Mouse (Mus musculus) thymus, adult 18-20 months (tissue): ENCODE measurements around the gene Tmem258.
"Not testable (repeated sequence)": the region's sequence is repeated elsewhere in the genome, so short reads cannot be mapped to it uniquely, and the experiment has no call there.

Experiments
- DNase-seq, 2 experiments: peaks; one replicate each; pipeline ENCODE4 v3.0.0; 2022; ENCODE audit warnings: mixed read lengths in 2 of 2

Gene Tmem258

DNA sequence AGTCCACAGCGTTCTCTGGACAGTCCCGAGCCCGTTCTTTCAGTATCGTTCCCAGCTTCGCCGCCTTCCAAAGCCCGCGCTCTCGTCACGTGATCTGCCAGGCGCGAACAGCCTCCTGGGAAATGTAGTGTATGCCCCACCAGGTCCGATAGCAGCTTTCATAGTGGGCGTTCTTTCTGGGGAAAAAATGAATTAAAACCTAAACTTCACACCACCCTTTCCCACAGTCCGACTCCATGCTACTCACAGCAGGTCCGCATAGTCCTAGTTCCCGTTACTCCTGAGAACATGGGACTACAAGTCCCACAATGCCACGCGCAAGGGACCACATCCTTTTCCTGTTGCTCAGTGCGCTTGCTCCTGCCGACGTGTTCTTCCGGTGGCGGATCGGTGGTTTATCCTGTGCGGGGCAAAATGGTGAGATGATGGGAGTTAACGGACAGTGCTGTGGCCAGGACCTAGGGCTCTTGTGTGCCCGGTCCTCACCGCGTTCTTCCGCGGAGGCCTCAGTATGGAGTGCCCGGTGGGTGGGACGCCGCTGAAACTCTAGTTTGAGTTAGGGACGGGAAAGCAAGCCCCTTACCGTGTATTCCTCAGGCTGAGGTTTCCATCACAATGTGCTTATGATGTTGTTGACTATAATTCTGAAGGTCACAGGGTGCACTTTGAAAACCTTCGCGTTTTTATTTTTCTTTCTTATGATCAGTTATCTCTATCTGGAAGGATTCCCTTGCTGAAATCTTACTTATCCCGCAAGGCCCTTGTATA is at the start of gene Tmem258, which contains the start of gene Fen1:
Tmem258 (plus strand) TSS at position 167 of the 768 bp plus-strand sequence.
Fen1 (minus strand) TSS at position 322 of the 768 bp plus-strand sequence.
- peak; percentile 72 to 82 for DNase-seq

- DNase-seq = no peak
Measured at GRCm38 (mm10) chr19:10157725-10158124, 46.1 kb upstream of the Tmem258 start.

GRCm38 (mm10) chr19:10163896-10164295 is 39.9 kb upstream of the Tmem258 start:
- no peak for DNase-seq

DNA sequence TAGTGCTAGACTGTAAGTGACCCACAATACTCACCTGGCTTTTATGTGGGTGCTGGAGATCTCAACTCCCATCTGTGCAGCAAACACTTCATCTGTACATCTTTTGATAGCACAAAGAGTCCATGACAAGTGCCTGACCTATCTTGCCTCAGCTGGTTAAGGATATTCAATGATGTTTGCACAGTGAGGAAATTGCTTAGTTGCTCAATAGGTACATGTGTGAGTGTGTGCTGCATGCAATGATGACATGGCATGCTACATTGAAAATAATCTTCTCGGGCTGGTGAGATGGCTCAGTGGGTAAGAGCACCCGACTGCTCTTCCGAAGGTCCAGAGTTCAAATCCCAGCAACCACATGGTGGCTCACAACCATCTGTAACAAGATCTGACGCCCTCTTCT is 37.9 kb upstream of the Tmem258 start:
- DNase-seq = not testable (repeated sequence)

GRCm38 (mm10) chr19:10167112-10167511 is 36.7 kb upstream of the Tmem258 start:
- DNase-seq = no peak

DNA sequence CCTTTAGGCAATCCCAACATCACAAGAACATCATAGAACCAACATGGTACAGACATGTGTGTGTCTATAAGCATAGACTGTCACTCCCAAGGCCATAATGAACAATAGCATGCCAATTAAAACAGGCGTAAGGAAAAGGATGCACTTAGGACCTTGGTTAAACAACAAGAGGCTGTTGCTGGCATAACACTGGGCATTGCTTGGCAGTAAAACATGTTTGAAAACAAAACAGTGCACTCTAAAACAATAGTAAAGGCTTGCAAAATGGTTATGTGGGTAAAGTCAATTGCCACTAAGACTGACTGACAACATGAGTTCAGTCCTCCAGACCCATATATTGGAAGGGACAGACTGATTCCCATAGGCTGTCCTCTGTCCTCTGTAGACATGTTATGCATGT is 35.9 kb upstream of the Tmem258 start:
- DNase-seq = no peak

DNA sequence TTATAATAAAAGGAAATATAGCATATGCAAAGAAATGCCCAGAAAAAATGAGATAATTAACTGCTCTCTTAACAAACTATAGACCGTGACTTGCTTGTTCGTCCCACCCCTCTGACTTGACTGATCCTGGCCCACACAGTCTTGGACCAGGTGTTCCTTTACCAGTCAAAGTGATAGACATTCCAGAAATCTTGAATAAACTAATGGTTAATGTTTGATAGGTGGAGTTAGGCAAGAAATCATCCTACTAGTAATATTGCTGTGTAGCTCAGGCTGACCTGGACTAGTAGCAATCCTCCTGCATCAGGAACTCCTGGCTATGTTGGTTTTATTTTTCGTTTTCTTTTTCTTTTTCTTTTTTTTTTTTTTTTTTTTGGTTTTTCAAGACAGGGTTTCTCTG is 35.4 kb upstream of the Tmem258 start:
- no peak for DNase-seq

DNA sequence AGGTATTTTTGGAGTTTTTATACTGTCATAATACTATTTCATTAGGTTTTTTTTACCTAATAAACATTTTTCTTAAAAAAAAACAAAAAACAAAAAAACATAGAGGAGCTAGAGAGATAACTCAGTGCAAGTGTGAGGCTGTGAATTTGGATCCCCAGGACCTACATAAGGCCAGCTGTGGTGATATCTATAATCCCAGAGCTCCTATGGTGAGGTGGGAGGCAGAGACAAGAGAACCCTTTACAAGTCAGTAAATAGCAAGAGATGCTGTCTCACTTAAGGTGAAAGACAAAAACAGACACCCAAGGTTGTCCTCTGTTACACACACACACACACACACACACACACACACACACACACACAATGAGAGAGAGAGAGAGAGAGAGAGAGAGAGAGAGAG is 34.6 kb upstream of the Tmem258 start:
- DNase-seq = no peak

DNA sequence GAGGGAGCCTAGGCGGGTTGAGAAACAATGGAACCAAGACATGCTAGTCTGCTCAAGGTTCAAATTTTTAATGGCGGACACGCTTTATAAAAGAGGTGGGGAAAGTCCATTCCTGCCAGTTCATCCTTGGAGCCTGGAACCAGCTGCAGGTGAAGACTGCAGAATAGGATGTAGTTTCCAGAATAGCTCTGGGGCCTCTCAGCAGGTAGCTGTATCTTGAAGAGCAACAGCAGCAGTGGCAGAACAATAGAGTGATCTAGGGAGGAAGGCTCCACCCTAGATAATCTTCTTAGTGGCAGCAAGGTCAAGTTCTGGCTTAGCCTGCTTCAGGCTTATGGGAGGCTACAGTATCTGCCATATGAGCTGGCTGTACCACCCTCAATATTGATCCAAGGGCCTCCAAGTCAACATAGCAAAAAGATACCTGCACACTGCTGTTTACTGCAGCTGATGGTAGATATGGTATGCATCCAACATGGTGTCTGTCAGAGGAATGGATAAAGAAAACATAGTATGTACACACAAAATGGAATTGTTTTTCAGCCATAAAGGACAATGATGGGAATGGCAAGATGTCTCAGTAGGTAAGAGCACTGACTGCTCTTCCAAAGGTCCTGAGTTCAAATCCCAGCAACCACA is 34.0 kb upstream of the Tmem258 start:
- DNase-seq = not testable (repeated sequence)

GRCm38 (mm10) chr19:10170466-10170865 is 33.3 kb upstream of the Tmem258 start:
- DNase-seq = no peak

GRCm38 (mm10) chr19:10171359-10171758 is 32.5 kb upstream of the Tmem258 start:
- no peak for DNase-seq

GRCm38 (mm10) chr19:10171846-10172245 is 32.0 kb upstream of the Tmem258 start:
- DNase-seq = no peak

DNA sequence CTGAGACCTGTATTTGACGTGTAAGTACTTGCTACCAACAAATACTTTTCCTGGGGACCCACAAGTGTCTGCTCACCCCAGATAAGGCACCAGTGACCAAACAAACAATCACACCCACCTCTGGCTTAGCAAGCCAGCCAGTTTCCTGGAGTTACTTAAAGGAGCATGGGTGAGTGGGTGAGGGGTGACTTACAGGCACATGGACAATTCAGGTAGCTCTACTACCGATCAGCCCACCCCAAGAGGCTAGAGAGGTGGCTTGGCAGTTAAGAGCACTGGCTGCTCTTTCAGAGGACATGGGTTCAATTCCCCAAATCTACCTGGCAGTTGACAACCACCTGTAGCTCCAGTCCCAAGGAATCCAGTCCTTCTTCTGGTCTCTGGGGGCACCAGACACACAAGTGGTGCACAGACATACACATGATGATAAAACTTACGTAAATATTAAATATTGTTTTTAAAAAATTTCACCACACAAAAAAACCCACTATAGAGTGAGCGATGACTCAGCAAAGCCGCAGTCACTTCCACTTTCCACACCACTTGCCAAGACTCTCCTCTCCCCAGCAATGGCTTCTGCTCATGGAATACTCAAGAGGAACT is 30.6 kb upstream of the Tmem258 start:
- no peak for DNase-seq

- DNase-seq = no peak
Measured at GRCm38 (mm10) chr19:10173844-10174539, 29.8 kb upstream of the Tmem258 start.

- no peak for DNase-seq
Measured at GRCm38 (mm10) chr19:10174956-10175355, 28.9 kb upstream of the Tmem258 start.

GRCm38 (mm10) chr19:10176477-10176876 is 27.3 kb upstream of the Tmem258 start:
- DNase-seq = no peak

DNA sequence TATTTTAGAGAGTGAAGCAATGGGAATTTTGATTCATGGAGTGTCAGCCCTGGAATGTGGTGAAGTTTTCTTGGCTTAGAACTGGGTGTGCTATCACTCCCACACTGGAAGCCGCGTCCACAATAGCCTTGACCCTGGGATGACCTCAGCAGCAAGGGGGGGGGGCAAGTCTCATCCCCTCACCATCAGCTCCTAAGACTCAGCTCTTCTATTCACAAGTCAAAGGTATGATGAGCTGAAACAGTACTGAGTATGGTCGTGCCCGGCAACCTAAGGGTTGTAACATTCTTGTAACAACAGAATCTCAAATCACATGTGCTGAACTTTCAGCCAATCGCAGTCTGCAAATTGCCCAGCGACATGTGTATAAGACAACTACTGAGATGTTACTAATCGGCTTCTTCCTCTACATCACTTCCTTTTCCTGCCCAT is 26.9 kb upstream of the Tmem258 start:
- no peak for DNase-seq

GRCm38 (mm10) chr19:10181225-10181624 is 22.6 kb upstream of the Tmem258 start:
- DNase-seq = no peak

DNA sequence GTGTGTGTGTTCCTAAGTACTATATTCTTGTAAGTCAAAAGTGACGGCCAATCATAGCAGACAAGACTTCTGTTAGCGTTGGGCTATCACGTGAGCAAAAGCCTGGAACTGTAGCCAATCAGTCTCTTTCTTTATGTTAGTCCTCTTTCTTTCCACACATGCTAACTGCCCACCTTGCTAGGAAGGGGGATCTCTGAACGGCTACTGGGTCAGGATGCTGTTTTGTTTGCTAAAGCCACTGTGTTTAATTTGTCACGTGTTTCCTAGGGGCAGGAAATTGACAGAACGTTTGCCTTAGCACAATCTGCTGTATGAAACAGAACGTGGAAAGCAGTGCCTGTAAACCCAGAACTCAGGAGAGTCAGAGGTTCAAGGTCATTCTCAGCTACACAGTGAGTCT is 21.7 kb upstream of the Tmem258 start:
- DNase-seq = no peak

DNA sequence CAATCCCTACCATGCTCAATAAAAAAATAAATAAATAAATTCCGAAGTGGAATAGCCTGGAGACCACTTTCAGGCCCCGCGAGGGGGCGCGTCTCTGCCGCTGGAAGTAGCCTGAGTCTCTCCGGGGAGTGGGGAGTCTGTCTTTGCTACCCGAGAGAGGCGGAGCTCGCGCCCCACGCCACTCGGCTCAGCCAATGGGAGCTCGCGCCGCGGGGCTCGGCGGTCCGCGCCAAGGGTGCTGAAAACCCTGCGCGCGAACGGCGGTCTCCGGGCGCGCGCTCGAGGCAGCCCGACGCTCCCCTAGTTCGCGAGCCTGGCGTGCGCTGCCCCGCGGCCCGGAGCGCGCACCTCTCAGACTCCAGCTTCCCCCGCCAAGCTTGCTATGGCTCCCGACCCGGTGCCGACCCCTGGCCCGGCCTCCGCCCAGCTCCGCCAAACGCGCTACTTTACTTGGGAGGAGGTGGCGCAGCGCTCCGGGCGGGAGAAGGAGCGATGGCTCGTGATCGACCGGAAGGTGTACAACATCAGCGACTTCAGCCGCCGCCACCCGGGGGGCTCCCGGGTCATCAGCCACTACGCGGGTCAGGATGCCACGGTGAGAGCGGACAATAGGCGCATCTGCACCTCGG is 21.0 kb upstream of the Tmem258 start, which contains the start of gene Fads1:
Fads1 (plus strand) TSS at position 219 of the 629 bp plus-strand sequence.
- DNase-seq = peak; percentile 86 to 89

GRCm38 (mm10) chr19:10183299-10183983 is 20.4 kb upstream of the Tmem258 start:
- peak; percentile 36 to 51 for DNase-seq

GRCm38 (mm10) chr19:10184096-10184495 is 19.7 kb upstream of the Tmem258 start:
- DNase-seq = no peak
